Mouse (Mus musculus) frontal cortex, postnatal 36 days (tissue): Measurements from ENCODE around the gene Wdr19.
"Not testable (repeated sequence)": the region's sequence is repeated elsewhere in the genome, so short reads cannot be mapped to it uniquely, and the experiment has no call there.

Experiments used
- DNase-seq, 2 experiments: peaks; one replicate each; pipeline ENCODE4 v3.0.0; 2022; ENCODE audit warnings: low spot score in 2 of 2

Gene Wdr19

GRCm38 (mm10) chr5:65194441-65194840 lies 5.1 kb upstream of the Wdr19 start:
- peak; percentile 48 to 49 for DNase-seq

- no peak for DNase-seq
Observed at GRCm38 (mm10) chr5:65204726-65205125, 5.2 kb downstream of the Wdr19 start.

GRCm38 (mm10) chr5:65213321-65213720 lies 13.8 kb downstream of the Wdr19 start:
- no peak for DNase-seq

DNA sequence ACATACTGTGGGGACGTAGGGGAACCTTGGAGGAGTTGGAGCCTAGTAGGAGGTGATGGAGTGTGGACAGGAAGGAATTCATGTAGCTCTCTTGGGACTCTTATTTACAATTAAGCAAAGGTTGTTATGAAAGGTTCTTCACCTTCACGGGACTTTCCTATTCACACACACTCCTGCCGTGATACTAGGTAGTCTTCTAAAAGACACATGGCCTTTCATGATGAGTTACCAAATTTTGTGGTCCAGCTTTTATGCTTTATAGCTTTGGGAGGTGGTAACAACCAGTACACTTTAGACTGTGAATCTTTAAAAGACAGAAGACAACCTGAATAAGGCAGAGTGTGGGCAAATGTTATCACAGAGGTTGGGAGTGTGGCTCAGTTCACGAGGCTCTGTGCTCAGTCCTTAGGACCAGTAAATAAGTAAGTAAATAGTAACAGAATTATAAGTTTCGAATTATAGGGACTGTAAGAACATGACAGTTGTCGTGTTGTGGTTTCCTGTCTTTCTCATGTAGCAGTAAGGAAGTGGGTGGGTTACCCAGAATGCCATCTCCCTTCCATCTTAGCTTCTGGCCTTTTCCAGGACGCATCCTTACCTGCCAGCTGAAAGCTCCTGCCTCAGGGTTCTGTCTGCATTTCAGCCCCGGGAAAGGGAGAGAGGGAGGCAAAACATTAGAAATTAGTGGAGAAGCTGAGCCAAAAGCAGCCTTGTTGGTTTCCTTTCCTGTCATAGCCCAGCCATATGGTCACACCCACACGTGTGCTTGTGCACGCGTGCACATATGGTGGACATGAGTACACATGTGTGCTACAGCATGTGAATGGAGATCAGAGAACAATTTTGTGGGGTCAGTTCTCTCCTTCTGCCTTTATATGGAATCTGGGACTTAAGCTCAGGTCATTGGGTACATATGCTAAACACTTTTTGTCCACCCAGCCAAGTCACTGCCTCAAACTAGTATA lies 18.1 kb downstream of the Wdr19 start:
- DNase-seq, result no peak

DNA sequence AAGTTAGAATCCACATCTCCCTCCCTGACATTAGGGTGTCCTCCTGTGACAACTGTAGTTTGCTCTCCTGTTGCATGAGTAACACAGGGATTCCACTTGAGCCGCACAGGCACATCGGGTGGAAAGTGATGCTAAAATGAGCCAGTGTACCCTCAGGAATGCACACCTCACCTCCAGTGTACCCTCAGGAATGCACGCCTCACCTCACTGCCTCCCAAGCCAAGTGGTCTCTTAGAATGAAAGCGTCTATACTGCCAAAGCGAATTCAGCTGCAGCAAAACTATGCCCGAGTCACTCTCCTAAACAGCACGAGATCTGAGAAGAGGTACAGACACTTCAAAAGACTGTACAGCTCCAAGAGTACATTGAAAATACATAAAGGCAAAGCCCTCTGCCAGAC lies 21.5 kb downstream of the Wdr19 start:
- no peak for DNase-seq

DNA sequence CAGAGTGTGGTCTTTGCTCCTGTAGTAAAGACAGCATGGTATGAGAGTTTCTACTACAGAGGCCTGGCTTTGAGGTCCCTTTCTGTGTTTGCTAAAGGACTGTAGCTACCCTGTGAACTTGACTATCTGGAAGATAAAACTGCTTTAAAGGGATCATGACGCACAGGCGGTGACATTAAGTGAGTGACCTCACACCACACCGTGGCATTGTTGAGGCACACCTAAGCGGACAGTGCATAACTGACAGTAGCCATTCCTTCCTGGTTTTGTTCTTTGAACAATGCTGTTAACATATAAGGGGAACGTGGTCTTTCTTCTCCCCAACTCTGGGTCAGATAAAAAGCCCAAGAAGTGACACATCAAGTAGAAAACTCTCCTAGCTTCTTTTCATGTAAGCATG lies 24.6 kb downstream of the Wdr19 start:
- no peak for DNase-seq

DNA sequence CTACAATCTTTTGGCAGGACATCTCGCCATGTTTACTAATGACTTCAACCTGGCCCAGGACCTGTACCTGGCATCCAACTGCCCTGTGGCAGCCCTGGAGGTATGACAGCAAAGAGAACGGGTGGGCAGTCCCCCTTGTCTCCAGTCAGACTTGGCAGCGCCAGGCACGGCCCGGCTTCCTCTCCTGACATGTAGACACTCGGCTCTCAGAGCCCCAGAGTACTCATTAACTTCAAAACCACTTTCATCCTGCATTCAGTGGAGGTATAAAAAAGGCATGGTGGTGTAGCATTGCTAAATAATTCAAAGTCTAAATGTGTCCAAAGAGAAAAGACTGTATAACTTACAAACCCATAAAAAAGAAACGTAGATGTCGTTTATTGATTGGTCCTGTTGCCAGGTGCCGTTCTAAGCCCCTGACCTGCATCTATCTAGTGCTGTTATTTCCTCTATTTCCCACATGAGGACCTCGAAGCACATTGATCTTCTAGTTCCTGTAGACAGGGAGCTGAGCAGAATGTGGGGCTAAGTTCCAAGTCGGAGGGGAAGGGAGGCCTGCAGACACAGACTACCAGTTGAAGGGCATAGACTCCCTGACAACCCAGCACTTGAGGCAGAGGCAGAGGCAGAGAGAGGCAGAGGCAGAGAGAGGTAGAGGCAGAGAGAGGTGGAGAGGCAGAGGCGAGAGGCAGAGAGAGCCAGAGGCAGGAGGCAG lies 31.9 kb downstream of the Wdr19 start:
- DNase-seq, result no peak

- DNase-seq, result no peak
Observed at GRCm38 (mm10) chr5:65242740-65243139, 43.2 kb downstream of the Wdr19 start.

- no peak for DNase-seq
Observed at GRCm38 (mm10) chr5:65247296-65247695, 47.8 kb downstream of the Wdr19 start.

DNA sequence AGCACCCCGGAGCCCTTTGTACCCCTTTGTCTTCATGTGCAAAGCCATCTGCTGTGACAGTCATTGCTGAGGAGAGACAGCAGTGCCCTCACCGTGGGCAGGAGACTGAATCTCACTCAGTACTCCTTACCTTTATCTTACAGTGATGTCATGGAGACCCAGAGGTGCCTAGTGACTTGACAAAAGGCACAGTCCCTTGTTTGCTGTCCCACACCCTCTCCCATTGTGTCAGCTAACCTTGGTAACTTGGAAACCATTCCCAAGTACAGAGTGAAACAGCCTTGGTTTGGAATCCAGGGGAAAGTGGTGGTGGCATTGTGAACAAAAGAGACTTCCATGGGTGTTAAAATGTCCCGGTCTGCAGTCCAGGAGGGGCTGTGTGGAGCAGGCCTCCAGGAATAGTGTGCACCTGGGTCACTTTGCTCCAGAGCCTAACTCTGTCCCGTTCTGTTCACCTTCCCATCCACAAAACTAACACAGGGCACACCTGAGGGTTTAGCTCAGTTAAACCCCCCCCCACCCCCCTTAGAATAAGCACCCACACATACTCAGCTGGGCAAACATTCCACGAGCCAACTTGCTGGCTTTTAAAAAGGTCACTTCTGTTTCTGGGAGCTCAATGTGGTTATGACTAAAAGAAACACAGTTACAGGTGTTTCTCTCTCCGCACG lies 50.8 kb downstream of the Wdr19 start:
- no peak for DNase-seq

DNA sequence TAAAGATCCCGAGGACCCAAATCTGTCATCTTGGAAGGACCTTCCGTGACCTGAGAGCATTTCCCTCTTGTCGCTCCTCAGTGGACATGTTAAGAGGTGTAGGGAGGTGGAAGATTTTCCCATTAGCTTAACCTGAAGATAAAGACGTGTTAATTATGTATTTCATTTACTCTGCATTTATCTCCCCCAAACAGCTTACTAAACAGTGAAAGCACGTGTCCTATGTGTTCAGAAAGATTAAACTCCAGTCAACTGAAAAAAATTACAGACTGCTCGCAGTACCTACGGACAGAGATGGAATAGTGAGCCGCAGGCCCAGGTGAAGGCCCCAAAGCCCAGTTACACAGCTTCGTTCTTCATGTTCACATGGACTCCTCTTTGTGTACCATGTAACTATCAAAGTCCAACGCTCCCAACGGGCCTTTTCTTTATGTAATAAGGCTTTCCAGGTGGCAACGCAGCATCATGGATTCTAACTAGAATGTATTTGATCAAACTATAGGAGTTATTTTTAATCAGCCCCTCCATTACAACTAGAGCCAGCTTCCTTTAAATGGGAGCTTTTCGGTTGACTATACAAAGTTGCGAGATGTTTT lies 58.5 kb downstream of the Wdr19 start:
- DNase-seq, result no peak

DNA sequence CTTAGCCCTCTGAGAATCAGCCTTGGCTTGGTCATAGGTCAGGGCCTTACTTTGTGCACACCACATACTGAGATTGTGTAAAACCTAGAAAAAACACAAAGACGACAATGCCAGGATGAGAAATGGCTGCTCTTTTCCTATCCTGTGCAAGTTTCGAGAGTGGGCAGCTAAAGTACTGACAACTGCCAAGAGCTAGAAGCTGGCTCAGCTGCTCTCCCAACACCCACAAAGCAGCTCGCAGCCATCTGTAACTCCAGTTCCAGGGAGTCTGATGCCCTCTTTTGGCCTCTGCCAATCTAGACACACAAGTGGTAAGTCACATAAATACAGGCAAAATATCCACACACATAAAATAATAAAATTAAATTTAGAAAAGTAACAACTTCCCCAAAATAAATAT lies 74.5 kb downstream of the Wdr19 start:
- peak in 1 of 2 experiments; percentile 41 for DNase-seq

- DNase-seq, result no peak
Observed at GRCm38 (mm10) chr5:65279133-65279651, 79.7 kb downstream of the Wdr19 start.

- no peak for DNase-seq
Observed at GRCm38 (mm10) chr5:65281216-65281615, 81.7 kb downstream of the Wdr19 start.

GRCm38 (mm10) chr5:65284171-65284570 lies 84.7 kb downstream of the Wdr19 start:
- DNase-seq, result no peak

- no peak for DNase-seq
Observed at GRCm38 (mm10) chr5:65287751-65288701, 88.5 kb downstream of the Wdr19 start.

DNA sequence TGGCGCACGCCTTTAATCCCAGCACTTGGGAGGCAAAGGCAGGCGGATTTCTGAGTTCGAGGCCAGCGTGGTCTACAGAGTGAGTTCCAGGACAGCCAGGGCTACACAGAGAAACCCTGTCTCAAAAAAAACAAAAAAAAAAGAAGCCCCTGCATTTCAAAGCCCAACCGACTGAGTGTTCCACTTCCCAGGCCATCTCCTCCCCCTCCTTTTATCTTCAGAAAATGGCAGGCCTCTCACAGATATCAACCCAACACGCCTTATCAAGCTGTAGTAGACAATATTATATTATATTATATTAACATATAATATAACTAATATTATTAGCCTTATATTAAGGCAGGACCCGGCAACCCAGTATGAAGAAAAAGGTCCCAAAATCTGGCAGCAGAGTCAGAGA lies 89.5 kb downstream of the Wdr19 start:
- DNase-seq, result not testable (repeated sequence)

GRCm38 (mm10) chr5:65293627-65294026 lies 94.1 kb downstream of the Wdr19 start:
- DNase-seq, result no peak

DNA sequence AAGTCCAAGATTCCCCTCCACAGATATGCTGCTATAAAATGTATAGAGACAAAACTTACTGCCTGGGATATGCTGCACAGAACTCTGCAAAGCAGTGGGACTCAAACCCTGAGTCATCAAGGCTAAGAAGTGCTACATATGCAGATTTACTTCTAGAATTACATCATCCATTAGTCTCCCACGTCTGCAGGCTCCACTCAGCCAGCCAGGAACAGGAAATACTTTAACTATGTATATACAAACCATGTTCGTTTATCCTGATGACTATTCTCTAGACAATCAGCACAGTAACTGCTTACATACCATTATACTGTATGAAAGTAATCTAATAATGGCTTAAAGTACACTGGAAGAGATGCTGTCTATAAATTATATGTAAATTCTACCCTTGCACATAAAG lies 94.8 kb downstream of the Wdr19 start:
- DNase-seq, result no peak

DNA sequence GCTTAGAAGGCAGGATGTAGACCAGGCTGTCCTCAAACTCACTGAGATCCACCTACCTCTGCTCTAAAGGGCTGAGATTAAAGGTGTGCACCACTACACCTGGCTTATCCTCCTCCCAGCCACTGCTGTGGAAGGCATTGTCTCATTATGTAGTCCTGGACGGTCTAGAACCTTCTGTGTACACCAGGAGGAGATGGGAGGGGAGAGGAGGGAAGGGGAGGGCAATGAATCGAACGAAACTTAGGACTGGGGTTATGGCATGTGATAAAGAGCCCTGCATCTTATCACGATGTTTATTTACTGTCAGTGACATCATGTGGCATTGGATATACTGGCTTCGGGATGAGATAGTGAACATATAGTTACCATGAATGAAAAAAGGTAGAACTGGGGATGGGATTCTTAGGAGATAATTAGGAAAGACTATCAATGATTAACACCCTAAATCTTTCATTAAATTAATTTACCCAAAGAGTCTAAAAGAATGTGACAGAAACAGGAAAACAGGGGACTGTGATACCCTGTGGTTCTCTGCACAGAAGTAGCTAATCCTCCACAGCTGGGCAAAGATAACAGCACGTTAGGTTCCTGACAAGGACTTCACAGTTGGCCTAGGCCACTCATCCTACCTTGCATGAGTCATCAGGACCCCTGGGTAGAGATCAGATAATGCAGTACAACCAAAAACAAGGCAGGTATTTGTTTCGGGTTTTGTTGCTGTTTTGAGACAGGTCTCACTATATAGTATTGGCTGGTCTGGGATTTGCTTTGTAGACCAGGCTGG lies 98.9 kb downstream of the Wdr19 start:
- DNase-seq, result no peak
